Mouse (Mus musculus) left cerebral cortex, postnatal 14 days (tissue): ENCODE measurements around the gene Plppr2. TPM values are rescaled to one million over a fixed set of nuclear protein-coding genes. Genes with fewer than 3 reads are reported as not detected.

Source experiments
- DNase-seq, 2 experiments: peaks; one replicate each; pipeline ENCODE4 v3.0.0; 2021 to 2022; ENCODE audit warnings: low spot score in 2 of 2, mixed read lengths in 1 of 2
- intact Hi-C: fragments of 180-260 bp; cut with DNase I; formaldehyde crosslinking; loops from one replicate; pipeline ENCODE4 v1.15.1; 2025
- total RNA-seq, 2 experiments: library from RNA; stranded (reverse); gene quantifications; 2 replicates each; pipeline ENCODE4 v1.2.3; 2021

Gene Plppr2
- total RNA-seq, 2 experiments from 2014 or later = 262 to 263 TPM

DNA sequence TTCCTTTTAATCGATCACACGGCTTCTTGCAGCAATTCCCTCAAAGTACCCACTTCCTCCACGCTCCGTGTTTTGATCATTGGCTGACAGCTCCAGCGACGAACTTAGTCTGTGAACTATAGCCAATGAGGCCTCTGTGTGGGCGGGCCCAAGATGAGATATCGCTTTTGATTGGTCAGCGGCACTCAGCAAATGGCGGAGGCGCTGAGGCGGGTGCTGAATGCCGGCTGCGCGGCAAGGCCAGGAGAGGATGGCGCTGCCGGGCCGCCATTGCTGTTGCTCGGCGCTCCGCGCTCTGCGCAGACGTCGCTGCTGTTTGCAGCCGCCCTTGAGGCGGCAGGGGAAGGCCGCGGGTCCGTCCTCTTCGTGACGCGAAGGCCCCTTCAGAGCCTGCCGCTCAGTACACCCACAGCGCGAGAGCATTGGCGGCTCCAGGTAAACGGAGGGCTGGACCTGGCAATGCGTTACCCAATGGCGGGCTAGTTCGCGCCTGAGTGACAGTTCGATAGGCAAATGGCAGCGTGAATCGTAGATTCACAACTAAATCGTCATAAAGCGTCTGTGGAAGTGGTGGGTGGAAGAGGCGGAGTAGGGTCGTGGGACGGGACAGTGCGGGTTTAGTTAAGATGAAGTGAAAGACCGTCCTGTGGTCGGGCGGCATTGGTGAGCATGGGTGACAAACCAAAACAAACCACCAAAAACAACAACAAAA is 18.9 kb downstream of the Plppr2 start, which contains the start of gene Swsap1:
Swsap1 (plus strand) TSS at position 186 of the 712 bp plus-strand sequence.
- peak; percentile 100 for DNase-seq
- intact Hi-C loops = loop anchor here (2.0 kb wide), 1 partner anchor 19 kb away; the partner anchor contains the start of gene Plppr2

DNA sequence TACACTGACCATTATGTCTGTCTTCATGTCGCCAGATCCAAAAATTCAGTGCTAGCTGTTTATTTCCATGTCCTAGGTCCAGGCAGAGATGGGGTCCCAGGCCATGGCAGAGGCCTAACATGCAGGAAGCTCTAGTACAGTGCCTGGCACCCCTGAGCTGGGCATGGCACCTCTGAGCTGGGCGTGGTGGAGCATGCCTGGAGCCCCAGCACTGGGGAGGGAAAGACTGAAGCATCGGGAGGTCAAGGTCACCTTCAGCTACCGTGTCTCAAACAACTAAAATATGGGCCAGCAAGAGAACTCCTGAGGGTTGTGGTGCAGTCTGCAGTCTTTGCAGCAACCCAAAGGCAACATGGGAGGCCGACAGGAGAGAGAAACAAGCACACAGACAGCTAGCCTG is 21.5 kb downstream of the Plppr2 start:
- intact Hi-C loops = no loop called here

DNA sequence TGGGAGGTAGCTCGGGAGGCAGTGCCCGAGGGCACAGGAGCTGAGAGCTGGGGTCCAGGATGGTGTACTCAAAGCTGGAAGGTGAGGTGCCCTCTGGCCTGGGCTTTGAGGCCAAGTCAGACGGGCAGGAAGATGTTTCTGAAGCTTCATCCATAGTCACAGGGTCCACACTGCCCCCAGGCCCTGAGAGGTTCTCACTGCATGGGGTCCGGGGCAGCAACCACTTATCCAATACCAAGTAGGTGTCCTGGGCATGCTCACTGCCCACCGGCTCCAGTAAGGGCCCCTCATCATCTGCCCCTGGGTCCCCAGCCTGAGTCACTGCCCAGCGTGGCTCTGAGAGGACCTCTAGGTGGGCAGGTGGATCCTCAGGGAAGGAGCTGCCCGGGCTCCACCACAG is 22.4 kb downstream of the Plppr2 start:
- no peak for DNase-seq
- intact Hi-C loops = no loop called here

More for the DNA sequence above, 21.5 kb downstream of the Plppr2 start:
- DNase-seq = no peak

DNA sequence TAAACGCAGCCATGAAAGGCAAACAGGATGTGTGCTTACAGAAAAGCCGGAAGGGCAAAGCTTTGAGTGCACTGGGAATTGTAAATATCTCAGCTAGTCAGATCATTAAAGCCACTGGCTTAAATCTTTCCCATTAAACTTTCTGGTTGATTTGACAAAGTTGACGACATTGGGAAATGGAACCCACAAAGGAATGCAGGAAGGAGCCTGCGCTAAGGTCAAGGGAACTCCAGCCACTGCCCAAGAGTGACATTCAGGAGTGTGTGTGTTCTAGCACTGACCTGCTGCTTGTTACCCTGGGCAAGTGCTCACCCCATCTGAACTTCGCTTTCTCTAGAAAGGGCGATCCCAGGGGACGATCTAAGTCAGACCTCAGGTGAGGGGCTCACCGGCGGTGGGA is 23.3 kb downstream of the Plppr2 start:
- no peak for DNase-seq
- intact Hi-C loops = loop anchor here (5.0 kb wide), 1 partner anchor 42 kb away; the partner anchor contains the start of genes Ccdc151 and Prkcsh

DNA sequence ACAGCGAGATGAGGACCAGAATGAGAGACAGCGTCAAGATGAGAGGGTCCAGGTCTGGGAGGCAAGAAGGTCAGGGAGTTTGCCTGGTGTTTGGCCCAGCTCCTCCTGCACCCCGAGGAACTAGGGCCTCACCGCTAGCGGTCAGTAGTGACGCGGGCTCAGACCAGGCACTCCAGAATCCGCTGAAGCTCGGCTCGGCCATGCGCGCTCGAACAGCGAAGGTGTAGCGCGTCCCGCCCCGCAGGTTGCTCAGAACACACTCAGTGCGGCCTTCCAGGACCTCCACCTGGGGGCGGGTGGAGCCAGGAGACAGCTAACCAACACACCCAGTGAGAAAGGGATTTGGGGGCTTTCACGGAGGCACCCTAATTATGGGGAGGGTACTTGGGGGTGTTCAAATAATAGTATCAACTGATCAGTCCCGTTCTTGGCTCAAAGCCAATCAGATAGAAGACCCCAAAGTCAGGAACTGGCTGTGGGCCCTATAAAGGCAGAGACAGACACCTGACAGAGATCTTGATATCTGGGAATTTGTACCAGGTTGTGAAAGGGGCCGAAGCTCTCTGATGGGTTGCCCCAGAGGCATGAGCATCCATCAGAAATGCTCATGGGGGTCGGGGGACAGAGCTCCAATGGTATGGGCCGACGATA is 23.9 kb downstream of the Plppr2 start:
- intact Hi-C loops = loop anchor here (5.0 kb wide), 1 partner anchor 42 kb away; the partner anchor contains the start of genes Ccdc151 and Prkcsh
- no peak for DNase-seq

DNA sequence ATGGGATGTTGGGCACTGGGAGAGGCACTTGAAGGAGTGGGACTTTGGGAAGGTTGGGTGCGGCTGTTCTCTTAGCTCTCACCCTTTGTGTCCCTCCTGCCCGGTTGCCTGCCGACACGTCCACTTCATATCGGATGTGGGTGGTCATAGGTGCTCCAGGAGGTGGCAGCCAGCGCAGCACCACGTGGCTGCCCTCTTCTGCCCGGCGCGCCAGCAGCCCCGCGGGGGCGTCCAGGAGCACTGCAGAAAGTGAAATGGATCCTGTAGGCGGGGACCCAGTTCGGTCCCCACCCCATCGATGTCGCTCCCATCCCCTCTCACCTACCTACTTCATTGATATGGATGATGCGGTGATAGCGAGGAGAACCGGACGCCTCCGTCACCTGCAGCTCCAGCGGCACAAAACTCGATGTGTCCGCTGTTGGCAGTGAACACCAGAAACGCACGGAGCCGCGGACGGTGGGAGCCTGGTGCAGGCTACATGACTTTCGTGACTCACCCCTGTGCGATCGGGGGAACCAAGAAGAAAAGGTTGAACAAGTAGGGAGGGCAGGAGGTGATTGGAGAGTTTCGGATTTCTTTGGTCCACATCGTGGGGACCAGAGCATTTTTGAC is 24.6 kb downstream of the Plppr2 start:
- no peak for DNase-seq
- intact Hi-C loops = loop anchor here (5.0 kb wide), 1 partner anchor 41 kb away; the partner anchor contains the start of genes Ccdc151 and Prkcsh

DNA sequence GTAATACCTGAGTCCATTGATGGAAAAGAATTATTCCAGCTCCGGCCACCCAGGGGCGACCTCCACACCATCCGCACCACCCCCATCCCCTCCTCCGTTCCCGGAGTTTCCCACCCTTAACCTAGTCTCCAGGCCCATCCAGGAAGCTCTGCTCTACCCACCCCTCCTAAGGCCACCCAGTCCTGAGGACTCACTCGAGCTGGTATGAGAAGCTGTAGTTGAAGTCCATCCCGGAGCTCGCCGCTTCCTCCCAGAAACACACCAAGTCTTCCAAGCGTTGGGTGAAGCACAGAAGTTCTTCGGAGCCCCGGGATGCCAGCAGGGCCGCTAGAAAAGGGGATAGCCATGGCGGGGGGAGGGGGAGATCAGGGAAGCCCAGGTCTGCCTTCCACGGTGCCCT is 25.2 kb downstream of the Plppr2 start:
- intact Hi-C loops = loop anchor here (5.0 kb wide), 1 partner anchor 40 kb away; the partner anchor contains the start of genes Ccdc151 and Prkcsh

DNA sequence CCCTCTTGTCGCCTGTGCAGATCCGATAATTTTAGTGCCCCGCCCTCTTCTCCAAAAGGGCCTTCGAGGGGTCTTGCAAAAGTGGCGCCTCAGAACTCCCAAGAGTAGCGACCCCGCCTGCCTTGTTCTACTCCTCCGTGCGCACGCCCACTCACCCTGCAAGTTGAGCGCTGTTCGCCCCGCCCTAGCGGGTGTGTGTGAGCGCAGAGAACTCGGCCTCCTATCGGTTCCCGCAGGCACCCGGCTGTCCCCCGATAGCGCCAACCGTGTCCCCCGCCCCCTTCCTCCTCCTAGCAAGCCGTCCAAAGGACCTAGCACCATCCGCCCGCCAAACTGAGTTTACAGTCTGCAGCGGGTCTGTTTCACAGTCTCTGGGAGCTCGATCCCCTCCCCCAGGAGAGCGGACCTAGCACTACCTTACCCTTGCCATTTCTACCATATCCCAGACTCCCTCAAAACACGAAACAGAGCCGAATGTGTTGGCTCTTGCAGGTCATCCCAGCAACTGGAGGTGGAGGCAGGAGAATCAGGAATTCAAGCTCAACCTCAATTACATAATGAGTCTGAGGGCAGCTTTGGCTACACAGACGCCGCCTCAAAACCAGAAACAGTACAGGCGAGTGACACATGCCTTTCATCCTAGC is 25.7 kb downstream of the Plppr2 start:
- intact Hi-C loops = loop anchor here (5.0 kb wide), 1 partner anchor 40 kb away; the partner anchor contains the start of genes Ccdc151 and Prkcsh
- peak; percentile 76 for DNase-seq

More for the DNA sequence above, 25.2 kb downstream of the Plppr2 start:
- DNase-seq = no peak

DNA sequence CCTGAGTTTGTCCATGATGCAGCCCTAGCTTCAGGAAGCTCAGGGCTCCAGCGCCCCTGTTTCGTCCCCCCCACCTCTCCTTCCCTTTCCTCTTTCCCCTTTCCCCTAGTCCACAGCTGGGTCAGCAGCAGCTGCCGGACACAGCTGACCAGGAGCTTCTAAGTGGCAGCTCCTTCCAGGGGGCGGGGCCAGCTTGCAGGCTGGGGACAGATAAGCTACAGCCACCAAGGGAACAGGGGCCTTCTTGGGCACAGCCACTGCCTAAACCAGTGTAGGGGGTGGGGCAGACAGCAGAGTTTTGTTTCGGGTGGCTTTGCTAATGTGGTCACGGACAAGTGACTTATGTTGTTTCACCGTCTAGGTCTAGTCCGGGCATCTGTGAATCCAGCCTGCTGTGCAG is 26.6 kb downstream of the Plppr2 start, which contains the start of gene Epor:
Epor (minus strand) TSS at position 90 of the 400 bp plus-strand sequence.
- intact Hi-C loops = loop anchor here (5.0 kb wide), 1 partner anchor 39 kb away; the partner anchor contains the start of genes Ccdc151 and Prkcsh
- DNase-seq = no peak

DNA sequence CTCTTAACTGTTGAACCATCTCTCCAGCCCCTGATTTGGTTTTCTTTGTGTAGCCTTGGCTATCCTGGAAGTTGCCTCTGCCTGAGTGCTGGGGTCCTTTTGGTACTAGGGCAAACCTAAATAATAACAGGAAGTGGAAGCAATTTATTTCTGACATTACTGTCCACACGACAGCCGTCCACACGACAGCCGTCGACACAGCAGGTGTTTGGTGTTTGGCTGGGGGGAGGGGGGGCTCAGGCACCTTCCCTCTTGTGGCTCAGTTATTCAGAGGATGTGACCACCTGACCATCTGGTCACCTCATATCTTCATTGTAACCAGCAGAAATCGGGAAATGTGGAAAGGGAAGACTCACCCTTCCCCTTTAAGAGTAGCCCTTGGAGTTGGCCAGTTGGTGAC is 32.0 kb downstream of the Plppr2 start:
- DNase-seq = no peak
- intact Hi-C loops = no loop called here

DNA sequence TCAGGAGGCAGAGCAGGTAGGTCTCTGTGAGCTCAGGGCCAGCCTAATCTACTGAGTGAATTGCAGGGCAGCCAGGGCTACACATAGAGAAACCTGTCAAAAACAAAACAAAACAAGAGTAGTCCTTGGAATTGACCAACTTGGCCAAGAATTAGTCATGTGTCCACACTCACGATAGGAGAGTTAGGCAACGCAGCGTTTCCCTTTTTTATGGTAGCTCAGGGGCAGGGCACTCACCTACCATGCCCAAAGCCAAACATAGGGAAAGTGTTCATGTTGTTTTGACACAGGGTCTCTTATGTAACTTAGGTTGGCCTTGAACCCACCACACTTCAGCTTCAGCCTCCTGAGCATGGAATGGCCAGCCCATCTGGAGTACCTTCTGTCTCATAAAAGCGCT is 32.5 kb downstream of the Plppr2 start:
- intact Hi-C loops = no loop called here
- DNase-seq = no peak

DNA sequence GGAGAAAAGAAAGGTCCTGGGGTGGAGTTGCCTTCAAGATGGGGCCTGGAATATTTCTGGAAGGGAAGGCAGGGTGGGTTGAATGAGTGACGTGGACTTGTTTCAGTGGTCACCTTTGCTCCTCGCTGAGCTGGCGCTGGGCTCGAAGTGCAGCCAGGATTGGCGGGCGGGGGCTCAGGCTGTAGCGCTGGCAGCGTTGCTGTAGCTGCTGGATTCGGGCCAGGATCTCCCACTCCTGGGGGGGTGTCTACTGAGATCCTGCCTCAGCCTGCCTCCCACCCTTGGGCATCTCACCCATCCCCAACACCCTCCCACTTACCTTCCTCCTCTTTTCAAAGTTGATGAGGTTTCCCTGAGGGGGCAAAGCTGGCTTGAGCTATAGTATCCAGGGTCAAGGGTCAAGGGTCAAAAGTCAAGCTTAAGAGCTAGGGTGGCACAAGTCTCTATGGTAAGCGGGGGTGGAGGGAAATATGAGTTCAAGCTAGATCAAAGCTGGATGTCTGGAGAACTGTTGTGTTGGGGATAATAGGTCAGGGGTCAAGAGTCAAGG is 39.9 kb downstream of the Plppr2 start:
- no peak for DNase-seq
- intact Hi-C loops = no loop called here

DNA sequence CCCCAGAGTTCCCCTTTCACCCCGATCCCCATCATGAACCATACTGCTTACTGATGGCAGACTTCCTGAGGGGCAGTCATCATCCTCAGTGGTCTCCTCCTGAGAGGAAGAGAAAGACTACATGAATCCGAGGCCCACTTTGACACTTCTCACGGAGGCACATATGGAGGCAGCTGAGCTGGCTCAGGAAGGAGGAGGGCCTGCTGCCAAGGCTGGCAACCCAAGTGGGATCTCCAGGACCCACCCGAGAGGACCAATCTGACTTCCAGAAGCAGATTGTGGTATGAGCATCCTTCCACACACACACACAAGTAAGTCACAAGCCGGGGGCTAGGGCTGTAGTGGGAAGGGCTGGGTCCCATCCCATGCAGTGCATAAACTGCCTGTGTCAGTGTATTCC is 40.5 kb downstream of the Plppr2 start:
- intact Hi-C loops = no loop called here
- DNase-seq = no peak

DNA sequence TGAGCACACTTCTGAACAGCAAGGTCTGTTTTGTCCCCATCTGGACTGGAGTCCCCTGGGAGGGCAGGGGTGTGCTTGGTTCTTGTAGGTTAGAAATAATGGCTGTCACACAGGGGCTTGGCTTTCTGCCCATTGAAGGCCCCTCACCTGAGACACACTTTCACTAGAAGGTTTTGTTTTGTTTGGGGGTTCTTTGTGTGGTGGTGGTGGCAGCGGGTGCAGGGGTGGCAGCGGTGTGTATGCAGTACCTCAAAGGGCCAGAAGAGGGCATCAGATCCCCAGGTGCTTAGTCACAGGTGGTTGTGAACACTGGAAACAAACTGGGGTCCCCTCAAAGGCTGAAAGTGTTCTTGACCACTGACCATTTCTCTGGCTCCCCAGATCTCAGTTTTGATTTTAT is 41.1 kb downstream of the Plppr2 start:
- no peak for DNase-seq
- intact Hi-C loops = no loop called here

DNA sequence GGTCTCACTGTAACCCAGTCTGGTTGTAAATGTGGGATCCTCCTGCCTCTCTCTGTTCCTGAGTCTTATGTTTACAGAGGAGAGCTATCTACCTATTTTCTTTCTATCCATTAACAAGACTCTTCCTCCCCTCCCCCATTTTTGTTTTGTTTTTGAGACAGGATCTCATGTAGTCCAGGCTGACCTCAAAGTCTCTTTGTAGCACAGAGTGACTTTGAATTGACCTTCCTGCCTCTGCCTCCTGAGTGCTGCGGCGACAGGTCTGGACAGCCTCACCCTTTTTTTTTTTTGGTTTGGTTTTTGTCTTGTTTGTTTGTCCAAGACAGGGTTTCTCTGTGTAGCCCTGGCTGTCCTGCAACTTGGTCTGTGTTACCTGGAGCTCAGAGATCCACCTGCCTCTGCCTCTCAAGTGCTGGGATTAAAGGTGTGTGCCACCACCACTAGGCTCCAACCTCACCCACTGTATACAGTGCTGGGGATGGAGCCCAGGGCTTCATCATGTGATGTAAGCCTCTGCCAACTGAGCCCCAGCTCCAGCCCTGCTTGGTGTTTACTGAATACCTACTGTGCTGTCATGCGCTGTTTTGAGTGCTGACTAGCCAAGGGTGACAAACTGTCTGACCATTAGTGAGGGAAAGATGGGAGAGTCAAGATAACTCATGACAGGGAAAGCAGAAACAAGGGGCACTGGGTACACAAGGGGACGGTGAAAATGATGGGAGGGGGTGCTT is 41.7 kb downstream of the Plppr2 start:
- DNase-seq = no peak
- intact Hi-C loops = no loop called here

DNA sequence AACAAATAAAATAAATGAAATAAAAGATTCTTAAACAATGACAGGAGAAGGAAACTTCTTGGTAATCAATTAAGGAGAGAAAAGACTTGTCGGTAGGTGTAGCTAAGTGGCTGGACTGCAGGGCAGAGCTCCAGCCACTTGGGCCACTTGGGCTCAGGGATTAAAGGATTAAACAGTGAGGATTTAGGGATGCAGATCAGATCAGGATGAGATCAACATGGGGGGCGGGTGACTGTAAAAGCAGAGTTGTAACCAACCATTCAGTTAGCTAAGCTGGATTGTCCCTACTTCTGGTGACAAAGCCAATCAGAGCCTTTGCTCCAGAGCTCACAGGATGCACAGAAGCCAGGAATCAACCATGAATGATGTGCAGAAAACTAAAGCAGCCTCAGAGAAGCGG is 47.1 kb downstream of the Plppr2 start:
- intact Hi-C loops = loop anchor here (10.0 kb wide), 1 partner anchor 161 kb away; no protein-coding TSS in a partner anchor

DNA sequence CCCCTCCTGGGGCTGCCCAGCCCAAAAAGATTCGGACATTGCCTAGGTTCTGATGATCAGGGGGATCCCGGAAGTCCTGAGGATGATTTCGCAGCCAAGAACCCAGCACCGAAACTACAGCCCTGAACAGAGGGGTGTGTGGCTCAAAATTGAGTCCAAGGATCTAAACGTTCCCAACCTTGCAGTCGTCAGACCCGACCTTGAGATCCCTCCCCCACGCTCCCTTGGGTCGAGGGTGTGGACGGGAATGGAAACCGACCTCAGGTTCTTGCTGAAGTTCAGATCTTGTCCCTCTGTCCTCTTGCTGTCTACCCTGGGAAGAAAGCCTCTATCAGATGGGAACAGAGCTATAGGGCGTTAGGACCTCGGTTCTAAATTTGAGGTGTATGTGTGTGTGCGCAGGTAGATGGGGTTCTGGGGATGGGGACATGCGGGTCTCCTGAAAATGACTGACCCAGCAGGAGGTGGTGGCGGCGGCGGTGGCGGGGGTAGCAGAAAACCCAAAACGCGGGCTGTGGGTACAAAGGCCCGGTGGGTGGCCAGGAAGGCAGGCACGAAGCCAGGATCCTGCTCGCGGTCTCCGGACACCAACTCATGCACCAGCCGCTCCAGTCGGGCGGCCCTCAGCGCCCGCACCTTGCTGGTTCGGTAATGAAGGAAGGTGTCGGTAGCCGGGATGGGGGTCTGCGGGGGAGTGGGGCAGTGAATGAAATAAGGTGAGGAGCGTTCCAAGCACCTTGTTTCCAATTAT is 50.9 kb downstream of the Plppr2 start:
- DNase-seq = no peak
- intact Hi-C loops = loop anchor here (10.0 kb wide), 1 partner anchor 157 kb away; no protein-coding TSS in a partner anchor

More for the DNA sequence above, 47.1 kb downstream of the Plppr2 start:
- DNase-seq = no peak
